Mouse (Mus musculus) lung, postnatal 10 days (tissue): ENCODE measurements around the gene Ptprm.

Experiments
- DNase-seq: peaks from one replicate; pipeline ENCODE4 v3.0.0; 2021

Ptprm gene

GRCm38 (mm10) chr17:66701358-66702184, 652.7 kb downstream of the Ptprm start:
- no peak for DNase-seq

GRCm38 (mm10) chr17:66699896-66700295, 654.4 kb downstream of the Ptprm start:
- no peak for DNase-seq

DNA sequence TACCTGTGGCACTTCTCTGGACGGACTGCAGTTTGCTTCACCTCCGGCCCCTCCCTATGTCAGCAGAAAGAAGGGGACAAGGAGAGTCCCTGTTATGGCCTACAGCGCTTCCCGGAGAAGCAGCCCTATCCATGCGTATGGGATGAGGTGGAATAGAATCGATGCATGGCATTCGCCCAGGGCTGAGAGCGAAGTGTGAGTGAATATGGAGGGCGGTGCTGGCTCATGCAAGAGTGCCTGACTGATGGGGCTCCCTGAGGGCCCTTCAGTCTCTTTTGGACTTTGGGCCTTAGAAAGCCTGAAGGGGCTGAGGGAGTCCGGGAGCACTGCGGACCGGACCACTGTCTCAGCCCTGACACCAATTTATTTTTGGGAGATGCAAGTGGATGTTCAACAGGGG, 656.6 kb downstream of the Ptprm start:
- no peak for DNase-seq

GRCm38 (mm10) chr17:66696531-66697172, 657.6 kb downstream of the Ptprm start:
- no peak for DNase-seq

GRCm38 (mm10) chr17:66694326-66694725, 659.9 kb downstream of the Ptprm start:
- DNase-seq: peak; percentile 30

DNA sequence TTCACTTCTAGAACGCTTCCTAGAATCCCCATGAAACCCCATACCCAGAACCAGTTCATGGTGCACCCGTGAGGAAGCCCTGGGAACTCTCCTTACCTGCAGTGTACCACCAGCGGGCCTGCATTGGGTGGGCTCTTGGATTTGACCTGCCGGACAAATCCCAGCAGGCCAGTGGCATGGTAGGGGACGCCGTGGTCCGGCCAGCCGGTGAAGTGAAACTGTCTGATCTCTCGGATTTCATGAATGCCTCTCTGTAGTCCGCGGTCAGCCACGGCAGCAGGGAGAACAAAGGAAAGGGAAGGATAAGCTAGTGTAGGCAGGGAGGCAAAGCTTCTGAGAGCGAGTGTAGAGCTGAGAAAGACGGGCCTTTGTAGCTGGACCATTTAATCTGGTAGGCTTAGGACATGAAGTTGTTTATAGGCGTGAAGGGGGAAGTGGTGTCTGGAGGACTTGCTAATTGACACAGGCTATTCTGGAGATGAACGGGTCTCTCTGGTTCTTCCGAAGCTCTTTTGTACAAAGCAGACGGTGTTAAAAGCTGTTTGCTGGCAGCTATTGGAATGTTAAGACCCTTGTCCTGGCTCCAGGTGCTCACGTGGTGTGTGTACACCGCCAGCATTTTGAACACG, 660.5 kb downstream of the Ptprm start:
- DNase-seq: no peak

GRCm38 (mm10) chr17:66692941-66693675, 661.1 kb downstream of the Ptprm start:
- peak; percentile 14 for DNase-seq

DNA sequence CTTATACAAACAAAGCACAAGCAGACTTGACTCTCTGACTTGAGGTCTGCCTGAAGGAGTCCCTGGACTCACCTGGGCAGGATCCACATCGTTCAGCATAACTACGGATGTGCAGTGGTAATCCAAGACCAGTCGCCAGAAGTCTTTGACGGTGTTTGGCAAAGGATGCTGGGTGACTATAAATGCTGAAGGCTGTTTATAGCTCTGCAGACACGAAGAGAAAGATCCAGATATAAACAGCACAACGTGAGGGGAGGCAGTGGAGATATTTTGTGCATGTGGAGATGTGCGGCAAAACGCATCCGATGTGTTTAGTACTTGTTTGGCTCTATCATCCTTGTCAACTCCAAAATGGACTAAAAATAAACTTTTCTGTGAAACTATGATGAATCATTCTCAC, 666.1 kb downstream of the Ptprm start:
- no peak for DNase-seq

DNA sequence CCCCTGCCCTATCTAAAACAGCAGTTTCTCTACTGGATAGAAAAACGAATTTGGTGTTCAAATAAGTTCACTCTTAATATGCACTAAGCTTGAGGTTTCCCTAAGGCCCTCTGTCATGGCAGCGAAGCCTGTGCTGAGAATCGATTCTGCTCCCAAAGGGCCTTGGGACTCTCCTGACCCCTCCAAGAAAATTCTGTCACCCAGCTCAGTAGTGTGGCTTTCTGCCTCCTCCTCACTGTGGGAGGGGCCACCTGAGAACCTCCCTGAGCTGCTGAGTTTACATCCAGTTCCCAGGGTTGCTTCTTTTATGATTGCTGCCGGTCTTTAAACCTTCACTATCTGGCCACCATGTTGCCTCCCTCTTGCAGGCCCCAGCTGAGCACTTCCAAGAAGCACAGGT, 666.7 kb downstream of the Ptprm start:
- DNase-seq: no peak

GRCm38 (mm10) chr17:66686701-66687489, 667.4 kb downstream of the Ptprm start:
- no peak for DNase-seq

- DNase-seq: no peak
Measured at GRCm38 (mm10) chr17:66683411-66683810, 670.8 kb downstream of the Ptprm start.

- peak; percentile 68 for DNase-seq
Measured at GRCm38 (mm10) chr17:66680662-66681061, 673.6 kb downstream of the Ptprm start.

DNA sequence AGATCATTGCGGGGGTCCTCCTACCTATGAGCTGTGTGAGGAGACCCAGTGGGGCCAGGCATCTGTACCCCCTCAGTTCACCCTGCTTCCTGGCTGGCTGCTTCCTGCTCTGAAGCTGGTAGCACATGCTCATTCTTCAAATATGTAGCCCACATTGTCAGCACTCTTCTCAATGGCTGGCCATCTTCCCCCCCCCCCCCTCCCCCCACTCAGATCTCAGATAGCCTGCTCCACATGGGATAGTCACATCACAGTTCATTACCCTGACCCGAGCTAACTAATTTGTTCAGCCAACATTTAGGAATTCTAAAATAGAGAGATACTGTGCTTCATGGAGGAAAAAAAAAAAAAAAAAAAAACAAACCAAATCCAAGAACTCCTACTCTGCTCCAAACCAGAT, 679.6 kb downstream of the Ptprm start:
- no peak for DNase-seq

DNA sequence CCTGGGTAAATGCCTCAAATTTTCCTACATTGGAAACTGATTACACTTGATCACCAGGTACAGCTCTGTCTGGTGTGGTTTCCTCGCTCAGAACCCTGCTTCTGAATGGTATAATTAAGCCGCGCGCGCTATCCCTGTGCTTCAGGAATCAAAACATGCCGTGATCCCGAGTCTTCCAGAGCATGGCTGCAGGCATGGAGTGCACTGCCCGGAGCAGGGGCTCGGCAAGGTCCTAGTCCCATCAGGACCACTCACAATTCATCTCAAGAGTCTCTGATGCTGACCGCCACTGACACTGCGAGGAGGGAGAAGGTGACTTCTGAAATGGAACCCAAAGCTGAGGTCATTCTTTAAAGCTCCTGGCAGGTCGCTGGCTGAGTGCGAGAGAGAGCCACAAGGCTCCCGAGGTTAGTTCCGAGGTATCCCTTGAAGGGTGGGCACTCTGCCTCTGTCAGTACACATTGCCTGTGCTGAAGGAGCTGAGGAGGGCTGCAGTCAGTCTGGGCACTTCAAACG, 682.5 kb downstream of the Ptprm start:
- no peak for DNase-seq

DNA sequence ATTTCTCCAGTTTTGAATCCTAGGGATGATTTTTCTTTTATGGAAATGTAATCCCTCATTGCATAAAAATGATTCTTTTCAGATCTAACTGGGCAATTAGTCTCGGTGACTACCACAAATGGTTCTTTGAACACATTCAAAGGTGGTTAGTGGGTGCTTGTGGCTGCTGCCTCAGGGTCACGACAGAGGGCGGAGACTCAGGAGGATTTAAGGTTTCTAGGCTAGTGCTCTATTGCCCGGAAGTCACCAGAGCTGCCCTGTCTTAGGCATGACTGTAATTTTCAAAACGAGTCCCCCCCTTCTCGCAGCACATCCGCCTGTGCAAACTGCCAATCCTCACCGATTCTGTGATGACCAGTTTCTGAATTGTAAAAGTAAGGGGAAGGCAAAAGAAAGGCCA, 683.0 kb downstream of the Ptprm start:
- no peak for DNase-seq

DNA sequence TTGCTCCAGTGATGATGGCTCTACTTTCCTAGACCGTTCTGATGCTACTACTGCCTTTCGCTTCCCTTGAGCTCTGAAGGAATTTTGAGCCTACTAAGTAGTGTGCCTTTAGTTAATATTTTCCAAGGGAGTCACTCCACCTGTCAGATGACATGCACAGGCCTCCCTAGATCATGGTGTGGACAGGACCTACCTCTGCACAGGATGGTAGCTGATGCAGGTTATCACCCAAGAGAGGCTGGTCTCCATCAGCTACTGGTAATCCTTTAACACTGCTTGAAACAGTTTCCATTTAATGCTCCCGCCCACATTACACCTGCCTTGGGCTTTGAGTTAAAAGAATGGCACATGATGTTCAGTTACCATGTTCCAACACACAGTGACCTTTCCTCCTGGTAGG, 688.5 kb downstream of the Ptprm start:
- no peak for DNase-seq

GRCm38 (mm10) chr17:66665201-66665756, 689.0 kb downstream of the Ptprm start:
- DNase-seq: no peak

- no peak for DNase-seq
Measured at GRCm38 (mm10) chr17:66664796-66665195, 689.5 kb downstream of the Ptprm start.

GRCm38 (mm10) chr17:66659242-66659641, 695.0 kb downstream of the Ptprm start:
- no peak for DNase-seq

DNA sequence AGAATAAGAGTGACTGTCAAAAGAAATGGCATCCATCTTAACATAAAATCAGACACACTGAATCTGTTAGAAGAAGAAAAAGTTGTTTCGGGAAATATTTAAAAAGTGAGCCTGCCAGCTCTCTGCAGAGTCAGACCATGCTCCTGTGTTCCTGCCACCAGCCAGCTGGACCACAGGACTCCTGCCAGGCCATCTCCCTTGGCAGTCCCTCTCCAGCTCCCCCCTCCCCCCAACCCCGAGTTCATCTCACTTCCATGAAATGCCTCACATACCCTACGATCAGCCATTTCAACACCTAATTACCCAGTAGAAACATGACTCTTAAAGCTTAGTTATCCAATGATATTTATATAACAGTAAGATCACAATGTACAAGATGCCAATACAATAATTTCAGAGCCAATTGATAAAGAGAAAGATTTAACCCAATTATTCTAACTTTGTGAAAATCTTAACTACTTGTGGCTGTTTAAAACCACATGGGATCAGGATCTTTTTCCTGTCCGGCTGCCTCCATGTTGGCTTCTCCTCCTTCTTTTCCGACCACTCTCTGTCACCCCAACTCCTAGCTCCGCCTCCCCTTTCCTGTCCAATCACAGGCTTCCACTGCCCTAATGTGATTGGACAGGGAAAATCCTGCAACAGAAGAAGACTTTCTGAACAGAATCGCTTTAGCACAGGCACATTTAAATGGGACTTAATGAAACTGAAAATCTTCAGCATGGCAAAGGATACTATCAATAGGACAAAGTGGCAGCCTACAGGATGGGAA, 716.1 kb downstream of the Ptprm start:
- peak; percentile 67 for DNase-seq
